Mouse (Mus musculus) MEL (cell line): ENCODE measurements at regions not wholly inside any gene's neighbourhood (a gene's known extent, or its start where the extent isn't known, plus 50 kb on each side); places are given as distances from the start of the nearest gene placed in this dataset.

ENCODE experiments used
- DNase-seq: peaks from one replicate; pipeline ENCODE4 v3.0.0; 2011; ENCODE audit warnings: low read depth, low spot score
- H3K27ac ChIP-seq: 2 replicates; pipeline ENCODE4 v1.5.1; 2012; ENCODE audit warnings: low read depth, mild to moderate bottlenecking, control low read depth, low read length, moderate library complexity; ENCODE audit not compliant: control insufficient read depth
- H3K27me3 ChIP-seq, 2 experiments: fragments of 150-350 bp in 1 of 2; sonication (generic) in 1 of 2; 2 replicates each; pipeline ENCODE4 v1.6.1; 2012; ENCODE audit warnings: low read length in 2 of 2, mild to moderate bottlenecking in 2 of 2, improper control_type of control experiment in 1 of 2, moderate library complexity in 1 of 2; ENCODE audit not compliant: insufficient read depth in 2 of 2, control insufficient read depth in 1 of 2
- H3K36me3 ChIP-seq, 2 experiments: 2 replicates each; pipeline ENCODE4 v1.6.1; 2012 to 2014; ENCODE audit warnings: low read length in 2 of 2, improper control_type of control experiment in 1 of 2, inconsistent platforms in 1 of 2, mild to moderate bottlenecking in 1 of 2; ENCODE audit not compliant: insufficient read depth in 2 of 2, control insufficient read depth in 1 of 2
- H3K4me1 ChIP-seq, 2 experiments: fragments of 150-350 bp in 1 of 2; sonication (generic) in 1 of 2; 2 replicates each; pipeline ENCODE4 v1.6.1; 2012; ENCODE audit warnings: low read length in 2 of 2, improper control_type of control experiment in 1 of 2, mild to moderate bottlenecking in 1 of 2; ENCODE audit not compliant: insufficient read depth in 2 of 2, control insufficient read depth in 1 of 2
- H3K4me3 ChIP-seq, 2 experiments: fragments of 150-350 bp in 1 of 2; sonication (generic) in 1 of 2; 2 replicates each; pipeline ENCODE4 v1.5.1; 2012; ENCODE audit warnings: low read depth in 2 of 2, low read length in 2 of 2, mild to moderate bottlenecking in 2 of 2, moderate library complexity in 2 of 2, control low read depth in 1 of 2, improper control_type of control experiment in 1 of 2; ENCODE audit not compliant: control insufficient read depth in 1 of 2, insufficient read depth in 1 of 2
- H3K79me2 ChIP-seq: 2 replicates; pipeline ENCODE4 v1.6.1; 2012; ENCODE audit warnings: mild to moderate bottlenecking, low read length, moderate library complexity; ENCODE audit not compliant: control insufficient read depth, poor library complexity, insufficient read depth
- H3K9ac ChIP-seq: 2 replicates; pipeline ENCODE4 v1.6.1; 2012; ENCODE audit warnings: low read depth, mild to moderate bottlenecking, control low read depth, low read length, moderate library complexity; ENCODE audit not compliant: control insufficient read depth, poor library complexity, severe bottlenecking
- H3K9me3 ChIP-seq: fragments of 150-350 bp; sonication (generic); replicated peaks from 2 replicates; pipeline ENCODE4 v1.6.1; 2012; ENCODE audit warnings: mild to moderate bottlenecking, low read length, improper control_type of control experiment, moderate library complexity; ENCODE audit not compliant: insufficient read depth
- E2F4 ChIP-seq: IDR thresholded peaks from 2 replicates; pipeline ENCODE4 v1.6.1; 2011; ENCODE audit warnings: low read depth, low read length, improper control_type of control experiment, borderline replicate concordance
- ELF1 ChIP-seq: IDR thresholded peaks from 2 replicates; pipeline ENCODE4 v1.6.1; 2014; ENCODE audit warnings: low read depth, mild to moderate bottlenecking, inconsistent platforms, low read length, improper control_type of control experiment, moderate library complexity
- ETS1 ChIP-seq: IDR thresholded peaks from 2 replicates; pipeline ENCODE4 v1.6.1; 2012; ENCODE audit warnings: low read depth, mild to moderate bottlenecking, inconsistent platforms, low read length, improper control_type of control experiment, moderate library complexity
- GATA1 ChIP-seq: IDR thresholded peaks from 2 replicates; pipeline ENCODE4 v1.6.1; 2011; ENCODE audit warnings: low read depth, low read length, improper control_type of control experiment
- JUND ChIP-seq: IDR thresholded peaks from 2 replicates; pipeline ENCODE4 v1.6.1; 2011; ENCODE audit warnings: low read depth, mild to moderate bottlenecking, improper control_type of control experiment, low read length
- KAT2A ChIP-seq: conservative IDR thresholded peaks from 2 replicates; pipeline ENCODE4 v1.6.1; 2012; ENCODE audit warnings: low read depth, low read length, improper control_type of control experiment, inconsistent platforms
- MEF2A ChIP-seq: IDR thresholded peaks from 2 replicates; pipeline ENCODE4 v1.6.1; 2014; ENCODE audit warnings: low read depth, mild to moderate bottlenecking, inconsistent platforms, low read length, improper control_type of control experiment; ENCODE audit not compliant: poor library complexity, insufficient replicate concordance, severe bottlenecking; ENCODE audit errors: extremely low read depth
- NELFE ChIP-seq: IDR thresholded peaks from 2 replicates; pipeline ENCODE4 v1.6.1; 2011; ENCODE audit warnings: low read depth, low read length, improper control_type of control experiment
- POLR2A ChIP-seq, 2 experiments: IDR thresholded peaks; 2 replicates each; pipeline ENCODE4 v1.6.1; 2011 to 2012; ENCODE audit warnings: low read length in 2 of 2, mild to moderate bottlenecking in 2 of 2, control low read depth in 1 of 2, improper control_type of control experiment in 1 of 2, low read depth in 1 of 2, moderate library complexity in 1 of 2; ENCODE audit not compliant: control insufficient read depth in 1 of 2, insufficient read depth in 1 of 2, poor library complexity in 1 of 2
- POLR2AphosphoS2 ChIP-seq: IDR thresholded peaks from 2 replicates; pipeline ENCODE4 v1.6.1; 2011; ENCODE audit warnings: low read length, improper control_type of control experiment
- RCOR1 ChIP-seq: IDR thresholded peaks from 2 replicates; pipeline ENCODE4 v1.6.1; 2012; ENCODE audit warnings: low read depth, mild to moderate bottlenecking, inconsistent platforms, low read length, improper control_type of control experiment
- TAL1 ChIP-seq: IDR thresholded peaks from 2 replicates; pipeline ENCODE4 v1.6.1; 2012; ENCODE audit warnings: mild to moderate bottlenecking, inconsistent platforms, low read length, moderate library complexity, mixed read lengths
- TCF12 ChIP-seq: IDR thresholded peaks from 2 replicates; pipeline ENCODE4 v1.6.1; 2014; ENCODE audit warnings: low read depth, mild to moderate bottlenecking, inconsistent platforms, low read length, improper control_type of control experiment, moderate library complexity
- UBTF ChIP-seq: IDR thresholded peaks from 2 replicates; pipeline ENCODE4 v1.6.1; 2012; ENCODE audit warnings: low read depth, mild to moderate bottlenecking, inconsistent platforms, low read length, improper control_type of control experiment, moderate library complexity, borderline replicate concordance; ENCODE audit not compliant: insufficient read depth
- ZKSCAN1 ChIP-seq: IDR thresholded peaks from 2 replicates; pipeline ENCODE4 v1.6.1; 2012; ENCODE audit warnings: low read depth, mild to moderate bottlenecking, inconsistent platforms, low read length, improper control_type of control experiment, moderate library complexity
- ZMIZ1 ChIP-seq: IDR thresholded peaks from 2 replicates; pipeline ENCODE4 v1.6.1; 2012; ENCODE audit warnings: low read depth, mild to moderate bottlenecking, inconsistent platforms, low read length, improper control_type of control experiment, moderate library complexity

DNA sequence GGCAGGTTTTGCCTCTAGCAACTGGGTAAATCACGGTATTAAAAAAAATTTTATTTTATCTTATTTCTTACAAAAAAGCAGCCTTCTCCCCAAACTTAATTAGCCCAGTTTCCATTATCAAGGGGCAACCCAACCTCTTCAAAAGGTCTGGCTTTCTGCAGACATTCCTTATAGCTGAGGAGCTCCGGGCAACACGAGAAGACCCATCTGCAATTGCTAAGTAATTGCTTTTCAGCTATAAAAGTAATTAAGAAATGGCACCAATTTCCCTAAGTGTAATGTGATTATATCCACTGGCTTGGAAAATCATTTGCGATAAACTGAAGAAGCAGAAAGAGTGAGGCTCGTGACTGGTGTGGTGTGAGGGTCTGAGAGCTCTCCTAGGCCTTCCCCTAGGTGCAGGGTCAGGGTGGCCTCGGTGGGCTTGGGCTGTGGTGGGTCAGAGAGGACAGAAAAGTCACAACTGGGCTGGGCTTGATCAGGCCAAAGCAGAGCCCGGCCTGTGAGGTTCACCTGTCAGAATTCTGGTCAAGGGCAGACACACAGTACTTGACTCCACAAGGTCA is 65.5 kb upstream of the Stx18 start:
- no peak for DNase-seq
- Histone ChIP-seq H3K9me3 (no peaks in the 10 kb centered on the region), H3K79me2 (no peaks in the 10 kb centered on the region), H3K36me3 (no peaks in the 10 kb centered on the region), H3K27ac (no peak overlapping the region), H3K4me3 (no peak overlapping the region), H3K9ac (no peak overlapping the region), H3K4me1 (no peaks in the 10 kb centered on the region), H3K27me3 (no peaks in the 10 kb centered on the region)
- no peak for TF ChIP-seq NELFE
- TF ChIP-seq TAL1, result no peak
- TF ChIP-seq ETS1, result no peak
- no peak for TF ChIP-seq UBTF
- TF ChIP-seq POLR2A (IDR thresholded peaks at IDR 0.05; ENCODE audit: control insufficient read depth in 1 of 2, insufficient read depth in 1 of 2, low read depth in 1 of 2, low read length in 2 of 2, poor library complexity in 1 of 2), result no peak
- TF ChIP-seq ELF1, result no peak
- TF ChIP-seq, all 39 proteins: peak for 0

DNA sequence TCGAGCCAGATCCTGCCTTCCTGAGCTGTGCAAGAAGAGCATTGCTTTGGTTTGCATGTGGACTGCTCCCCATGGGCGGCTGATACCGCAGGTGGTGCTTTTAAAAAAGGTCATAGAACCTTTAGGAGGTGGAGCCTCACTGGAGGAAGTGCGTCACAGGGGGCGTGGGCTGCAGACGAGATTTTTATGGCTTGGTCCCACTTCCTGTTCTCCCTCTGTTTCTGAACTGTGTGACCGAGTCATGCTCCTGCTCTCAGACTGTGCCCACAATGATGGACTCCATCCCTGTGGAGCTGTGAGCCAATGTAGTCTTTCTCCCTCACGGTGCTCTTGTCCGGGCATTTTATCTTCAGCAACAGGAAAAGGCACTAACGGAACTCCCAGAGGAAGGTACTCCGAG is 66.8 kb upstream of the Stx18 start:
- H3K4me3 ChIP-seq, result no peak overlapping the region
- no peaks in the 10 kb centered on the region for H3K79me2 ChIP-seq
- no peaks in the 10 kb centered on the region for H3K36me3 ChIP-seq
- no peaks in the 10 kb centered on the region for H3K27me3 ChIP-seq
- H3K9me3 ChIP-seq, result no peaks in the 10 kb centered on the region
- no peak overlapping the region for H3K27ac ChIP-seq
- no peak for DNase-seq
- H3K4me1 ChIP-seq, result no peaks in the 10 kb centered on the region
- no peak overlapping the region for H3K9ac ChIP-seq
- TF ChIP-seq TCF12 (no peak), RCOR1 (no peak), UBTF (no peak), ZMIZ1 (no peak), JUND (no peak), KAT2A (no peak), POLR2A (IDR thresholded peaks at IDR 0.05; ENCODE audit: control insufficient read depth in 1 of 2, insufficient read depth in 1 of 2, low read depth in 1 of 2, low read length in 2 of 2, poor library complexity in 1 of 2) (no peak), MEF2A (no peak), ZKSCAN1 (no peak), E2F4 (no peak), POLR2AphosphoS2 (no peak), NELFE (no peak), GATA1 (no peak)
